Mouse (Mus musculus) cerebellum, adult 11 months (tissue): Measurements from ENCODE around the gene Mcoln2.

Experiments
- DNase-seq: peaks from one replicate; pipeline ENCODE4 v3.0.0; 2022

Gene Mcoln2

GRCm38 (mm10) chr3:146146131-146146530 is 3.5 kb upstream of the Mcoln2 start:
- DNase-seq, result no peak

- DNase-seq, result no peak
Measured at GRCm38 (mm10) chr3:146150058-146150400, 396 bp downstream of the Mcoln2 start.

GRCm38 (mm10) chr3:146150560-146150959 is 927 bp downstream of the Mcoln2 start:
- DNase-seq, result no peak

GRCm38 (mm10) chr3:146151328-146151727 is 1.7 kb downstream of the Mcoln2 start:
- DNase-seq, result no peak

- no peak for DNase-seq
Measured at GRCm38 (mm10) chr3:146151755-146152154, 2.1 kb downstream of the Mcoln2 start.

GRCm38 (mm10) chr3:146152348-146152747 is 2.7 kb downstream of the Mcoln2 start:
- no peak for DNase-seq

- DNase-seq, result no peak
Measured at GRCm38 (mm10) chr3:146152913-146153312, 3.3 kb downstream of the Mcoln2 start.

- no peak for DNase-seq
Measured at GRCm38 (mm10) chr3:146153862-146154611, 4.4 kb downstream of the Mcoln2 start.

- no peak for DNase-seq
Measured at GRCm38 (mm10) chr3:146155628-146156576, 6.3 kb downstream of the Mcoln2 start.

- no peak for DNase-seq
Measured at GRCm38 (mm10) chr3:146156811-146157210, 7.2 kb downstream of the Mcoln2 start.

GRCm38 (mm10) chr3:146158039-146158438 is 8.4 kb downstream of the Mcoln2 start:
- no peak for DNase-seq

- no peak for DNase-seq
Measured at GRCm38 (mm10) chr3:146159360-146159759, 9.7 kb downstream of the Mcoln2 start.

- DNase-seq, result no peak
Measured at GRCm38 (mm10) chr3:146162197-146162596, 12.6 kb downstream of the Mcoln2 start.

- no peak for DNase-seq
Measured at GRCm38 (mm10) chr3:146169356-146169755, 19.7 kb downstream of the Mcoln2 start.

- no peak for DNase-seq
Measured at GRCm38 (mm10) chr3:146173030-146173429, 23.4 kb downstream of the Mcoln2 start.

- no peak for DNase-seq
Measured at GRCm38 (mm10) chr3:146174215-146174614, 24.6 kb downstream of the Mcoln2 start.

- DNase-seq, result no peak
Measured at GRCm38 (mm10) chr3:146177295-146177694, 27.7 kb downstream of the Mcoln2 start.

- DNase-seq, result peak; percentile 38
Measured at GRCm38 (mm10) chr3:146177748-146178582, 28.3 kb downstream of the Mcoln2 start.

- DNase-seq, result no peak
Measured at GRCm38 (mm10) chr3:146180341-146180740, 30.7 kb downstream of the Mcoln2 start.

- no peak for DNase-seq
Measured at GRCm38 (mm10) chr3:146180986-146181385, 31.4 kb downstream of the Mcoln2 start.

GRCm38 (mm10) chr3:146184992-146185657 is 35.5 kb downstream of the Mcoln2 start:
- no peak for DNase-seq

- DNase-seq, result no peak
Measured at GRCm38 (mm10) chr3:146186033-146186432, 36.4 kb downstream of the Mcoln2 start.
